Mouse (Mus musculus) megakaryocyte, embryonic 14.5 days (primary cell): ENCODE measurements around the gene Madcam1.

Experiments
- FLI1 ChIP-seq: IDR thresholded peaks from 2 replicates; pipeline ENCODE4 v1.6.1; 2012; ENCODE audit warnings: low read length, inconsistent platforms, mixed read lengths
- GATA1 ChIP-seq: IDR thresholded peaks from 3 replicates; pipeline ENCODE4 v1.6.1; 2012; ENCODE audit warnings: mixed read lengths, low read length, inconsistent platforms, borderline replicate concordance

DNA sequence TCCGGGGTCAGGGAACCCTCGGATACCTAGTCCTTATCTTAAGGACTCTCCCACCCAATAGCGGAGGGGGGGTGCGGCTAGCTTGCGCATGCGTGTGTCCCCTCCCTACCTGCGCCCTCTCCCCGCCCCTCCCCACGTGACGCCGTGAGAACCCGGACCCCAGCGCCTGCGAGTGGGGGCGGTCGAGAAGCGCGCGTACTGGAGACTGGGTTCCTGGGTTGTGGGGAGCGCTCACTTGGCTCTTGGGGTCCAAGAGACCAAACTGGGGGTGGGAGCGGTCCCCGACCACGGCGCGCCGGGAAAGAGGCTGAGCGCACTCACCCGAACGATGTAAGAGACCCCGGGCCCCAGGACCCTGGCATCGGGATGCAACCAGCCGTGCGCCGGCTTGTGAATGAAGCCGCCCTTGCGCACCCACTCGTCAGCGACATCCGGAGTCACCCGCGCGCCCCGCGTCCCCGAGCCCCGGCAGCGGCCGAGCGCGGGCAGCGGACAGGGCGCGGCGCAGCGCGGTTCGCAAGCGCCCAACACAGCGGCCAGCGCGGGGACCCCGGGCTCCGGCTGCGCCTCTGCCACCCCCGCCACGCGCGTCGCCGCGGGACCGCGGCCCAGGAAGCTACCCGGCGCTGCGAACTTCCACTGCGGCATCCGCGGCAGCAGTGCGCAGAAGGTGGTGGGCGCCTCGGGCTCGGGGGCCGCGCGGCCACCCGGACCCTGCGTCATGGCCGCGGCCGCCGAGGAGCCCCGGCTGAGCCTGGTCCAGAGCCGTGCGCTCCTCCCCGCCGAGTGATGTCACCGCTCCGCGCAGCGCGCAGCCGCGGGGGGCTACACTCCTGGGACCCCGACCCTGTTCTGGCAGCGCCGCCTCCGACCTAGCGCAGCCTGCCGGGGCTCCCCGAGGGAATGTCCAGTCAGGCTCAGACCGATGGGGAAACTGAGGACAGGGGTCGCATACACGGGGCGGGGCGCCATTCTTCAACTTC lies 26.9 kb upstream of the Madcam1 start, which contains the start of gene Shc2:
- TF ChIP-seq FLI1: no peak
- TF ChIP-seq GATA1: no peak
